Mouse (Mus musculus) G1E-ER4 (cell line): ENCODE measurements around the gene Dcakd. TPM values are rescaled to one million over a fixed set of nuclear protein-coding genes. Genes with fewer than 3 reads are reported as not detected.

Experiments
- GATA1 ChIP-seq: IDR thresholded peaks from one replicate; pipeline ENCODE4 v1.8.0; 2012; ENCODE audit warnings: low read length, inconsistent platforms
- polyA plus RNA-seq: library from polyadenylated mRNA; stranded (reverse); fragments of >175 nt; gene quantifications from 2 replicates; pipeline ENCODE4 v1.2.3, GENCODE M21; 2012

Gene Dcakd
- polyA plus RNA-seq, 1 experiment = 136 TPM

GRCm38 (mm10) chr11:103054798-103055197 lies 26.7 kb upstream of the Dcakd start:
- TF ChIP-seq GATA1 = no peak

- TF ChIP-seq GATA1 = no peak
Measured at GRCm38 (mm10) chr11:103053191-103054076, 25.3 kb upstream of the Dcakd start.

GRCm38 (mm10) chr11:103052078-103052477 lies 23.9 kb upstream of the Dcakd start:
- TF ChIP-seq GATA1 = no peak

GRCm38 (mm10) chr11:103051249-103051691 lies 23.1 kb upstream of the Dcakd start:
- no peak for TF ChIP-seq GATA1

- no peak for TF ChIP-seq GATA1
Measured at GRCm38 (mm10) chr11:103050153-103050552, 22.0 kb upstream of the Dcakd start.

- no peak for TF ChIP-seq GATA1
Measured at GRCm38 (mm10) chr11:103049611-103050010, 21.5 kb upstream of the Dcakd start.

GRCm38 (mm10) chr11:103046286-103046685 lies 18.2 kb upstream of the Dcakd start:
- TF ChIP-seq GATA1 = no peak

GRCm38 (mm10) chr11:103043982-103044381 lies 15.8 kb upstream of the Dcakd start:
- no peak for TF ChIP-seq GATA1

GRCm38 (mm10) chr11:103042828-103043227 lies 14.7 kb upstream of the Dcakd start:
- TF ChIP-seq GATA1 = no peak

GRCm38 (mm10) chr11:103038037-103038436 lies 9.9 kb upstream of the Dcakd start:
- TF ChIP-seq GATA1 = no peak

GRCm38 (mm10) chr11:103036881-103037465 lies 8.8 kb upstream of the Dcakd start:
- TF ChIP-seq GATA1 = no peak

- TF ChIP-seq GATA1 = no peak
Measured at GRCm38 (mm10) chr11:103035007-103035406, 6.9 kb upstream of the Dcakd start.

- TF ChIP-seq GATA1 = no peak
Measured at GRCm38 (mm10) chr11:103033030-103033429, 4.9 kb upstream of the Dcakd start.

- TF ChIP-seq GATA1 = no peak
Measured at GRCm38 (mm10) chr11:103027570-103028175, 460 bp downstream of the Dcakd start.

- no peak for TF ChIP-seq GATA1
Measured at GRCm38 (mm10) chr11:103026901-103027300, 1.2 kb downstream of the Dcakd start.

- TF ChIP-seq GATA1 = no peak
Measured at GRCm38 (mm10) chr11:103023974-103024373, 4.2 kb downstream of the Dcakd start.

GRCm38 (mm10) chr11:103020713-103021335 lies 7.3 kb downstream of the Dcakd start:
- no peak for TF ChIP-seq GATA1
